24 mouse cellular contexts compared by ENCODE assay signal in the genomic region with DNA sequence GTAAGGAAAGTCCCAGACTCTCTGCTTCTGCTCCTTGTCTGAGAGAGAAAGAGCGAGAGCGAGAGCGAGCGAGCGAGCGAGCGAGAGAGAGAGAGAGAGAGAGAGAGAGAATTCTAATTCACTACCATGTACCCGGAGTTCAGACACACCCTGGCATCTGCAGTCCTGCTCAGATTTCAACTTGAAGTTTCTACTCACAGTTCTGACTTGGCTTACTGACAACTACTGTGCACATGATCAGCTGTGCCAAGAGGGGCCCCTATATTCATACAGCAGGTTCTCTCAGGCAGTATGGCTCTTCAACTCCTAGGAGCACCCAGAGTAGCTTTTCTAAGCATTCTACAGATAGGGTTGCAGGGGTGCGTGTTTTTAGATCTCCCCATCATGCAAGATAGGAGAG. TPM values are rescaled to one million over a fixed set of nuclear protein-coding genes. Genes with fewer than 3 reads are reported as not detected.
DNase-seq lines count a peak whose midpoint lies in the region; ATAC-seq and TF ChIP-seq lines count a peak whose summit lies in the region.
"Had no signal": no experiment of that assay in that cellular context is flagged by ENCODE, and none has a peak within 500 bp of the region (broad histone marks: within the 10 kb centered on the region; RNA-seq: fewer than 3 reads in every experiment).

No protein-coding gene starts in this region.

- 85% methylated on average over 9 of the region's 9 CpGs for WGBS in heart, embryonic 11.5 days (ENCODE audit: insufficient replicate concordance)
- 62% methylated on average over 9 of the region's 9 CpGs for WGBS in lung, embryonic 16.5 days
- 67% methylated on average over 9 of the region's 9 CpGs for WGBS in embryonic facial prominence, embryonic 15.5 days
- WGBS in midbrain, embryonic 10.5 days, result 84% methylated on average over 9 of the region's 9 CpGs

- no peaks in the 10 kb centered on the region for H3K79me2 ChIP-seq in myocyte (ENCODE audit: control insufficient read depth, insufficient read depth)

- no peak for ATAC-seq in heart, embryonic 11.5 days (replicated peaks; ENCODE audit: insufficient number of reproducible peaks, low FRiP score, low TSS enrichment)
- ATAC-seq in lung, embryonic 16.5 days (ENCODE audit: low read depth), result peak; percentile 69
- ATAC-seq in embryonic facial prominence, embryonic 15.5 days (ENCODE audit: insufficient number of reproducible peaks, low FRiP score, low TSS enrichment, low read depth), result 0 out of 2 replicates have a peak, but pooled peaks have one; percentile 16
- ATAC-seq: CD4-positive, CD25-positive, alpha-beta regulatory T cell, adult 4 months; forebrain, postnatal 0 days; inflammation-experienced regulatory T-cells, adult 6 months had no signal

- no peaks in the 10 kb centered on the region for H3K36me3 ChIP-seq in heart, embryonic 11.5 days (ENCODE audit: control insufficient read depth, insufficient read depth, low read length)
- H3K36me3 ChIP-seq in lung, embryonic 16.5 days (ENCODE audit: control insufficient read depth, insufficient read depth, low read length), result no peaks in the 10 kb centered on the region
- no peaks in the 10 kb centered on the region for H3K36me3 ChIP-seq in embryonic facial prominence, embryonic 15.5 days
- H3K36me3 ChIP-seq in myocyte (ENCODE audit: control insufficient read depth, insufficient read depth), result peaks cover 14% of the 10 kb centered on the region
- no peaks in the 10 kb centered on the region for H3K36me3 ChIP-seq in midbrain, embryonic 10.5 days
- H3K36me3 ChIP-seq: heart, embryonic 12.5 days; neural tube, embryonic 15.5 days; stomach, embryonic 15.5 days had no signal

- no peak overlapping the region for H3ac ChIP-seq in myocyte (ENCODE audit: control insufficient read depth, insufficient read length)

- TF ChIP-seq POLR2A in myocyte (IDR thresholded peaks at IDR 0.05; ENCODE audit: insufficient read length, low read depth), result no peak

- H3K27me3 ChIP-seq in heart, embryonic 11.5 days (ENCODE audit: control insufficient read depth, insufficient read depth, low read length), result no peaks in the 10 kb centered on the region
- H3K27me3 ChIP-seq in lung, embryonic 16.5 days (ENCODE audit: control insufficient read depth, insufficient read depth, low read depth, low read length), result no peaks in the 10 kb centered on the region
- no peaks in the 10 kb centered on the region for H3K27me3 ChIP-seq in embryonic facial prominence, embryonic 15.5 days
- no peaks in the 10 kb centered on the region for H3K27me3 ChIP-seq in myocyte (ENCODE audit: control insufficient read depth, insufficient read depth, insufficient read length)
- H3K27me3 ChIP-seq in midbrain, embryonic 10.5 days (ENCODE audit: low read depth, poor library complexity, severe bottlenecking), result peaks cover 19% of the 10 kb centered on the region
- H3K27me3 ChIP-seq: heart, embryonic 12.5 days; neural tube, embryonic 15.5 days; stomach, embryonic 15.5 days had no signal

- H3K4me3 ChIP-seq in heart, embryonic 11.5 days (ENCODE audit: low read depth, low read length), result no peak overlapping the region
- no peak overlapping the region for H3K4me3 ChIP-seq in lung, embryonic 16.5 days (ENCODE audit: low read length)
- no peak overlapping the region for H3K4me3 ChIP-seq in embryonic facial prominence, embryonic 15.5 days (replicated peaks)
- no peak overlapping the region for H3K4me3 ChIP-seq in myocyte
- no peak overlapping the region for H3K4me3 ChIP-seq in midbrain, embryonic 10.5 days
- H3K4me3 ChIP-seq: heart, embryonic 12.5 days; neural tube, embryonic 15.5 days; stomach, embryonic 15.5 days had no signal

- H3K4me1 ChIP-seq in heart, embryonic 11.5 days (ENCODE audit: control insufficient read depth, insufficient read depth, low read length), result peaks cover 9% of the 10 kb centered on the region
- H3K4me1 ChIP-seq in lung, embryonic 16.5 days (replicated peaks; ENCODE audit: control insufficient read depth, insufficient read depth, low read length), result peaks cover 18% of the 10 kb centered on the region
- peaks cover 17% of the 10 kb centered on the region for H3K4me1 ChIP-seq in embryonic facial prominence, embryonic 15.5 days
- 0 out of 2 replicates have a peak, but pooled peaks cover 2% of the 10 kb centered on the region for H3K4me1 ChIP-seq in midbrain, embryonic 10.5 days

- H3K4me2 ChIP-seq in heart, embryonic 11.5 days, result no peak overlapping the region
- no peak overlapping the region for H3K4me2 ChIP-seq in lung, embryonic 16.5 days (ENCODE audit: low read depth, low read length)
- peak overlapping the region; percentile 19; the same call in 1 of the 2 replicates for H3K4me2 ChIP-seq in embryonic facial prominence, embryonic 15.5 days (replicated peaks)
- H3K4me2 ChIP-seq in myocyte (ENCODE audit: low read depth), result peak overlapping the region; percentile 39
- H3K4me2 ChIP-seq: heart, embryonic 12.5 days; hindbrain, embryonic 14.5 days; midbrain, embryonic 11.5 days had no signal

- DNase-seq in heart, adult 8-10 months (ENCODE audit: low spot score), result no peak
- DNase-seq in lung, postnatal 25 days (ENCODE audit: low spot score), result no peak
- DNase-seq in layer of hippocampus, adult 11-12 months (ENCODE audit: low spot score), result no peak
- no peak for DNase-seq in midbrain, embryonic 10.5 days (ENCODE audit: low spot score)
- DNase-seq: adrenal gland, adult 8-10 months; cerebellum, adult 18-20 months; cerebellum, postnatal 14 days; forebrain, postnatal 0 days; heart, postnatal 14 days; kidney, adult 8-10 months; kidney, postnatal 10 days; right cerebral cortex, adult 18-20 months had no signal

- H3K27ac ChIP-seq in heart, embryonic 11.5 days (ENCODE audit: low read depth, low read length), result no peak overlapping the region
- no peak overlapping the region for H3K27ac ChIP-seq in lung, embryonic 16.5 days (ENCODE audit: low read length)
- H3K27ac ChIP-seq in embryonic facial prominence, embryonic 15.5 days (replicated peaks), result peak overlapping the region; percentile 63
- H3K27ac ChIP-seq in midbrain, embryonic 10.5 days (replicated peaks), result no peak overlapping the region
- H3K27ac ChIP-seq: hindbrain, embryonic 14.5 days; liver, embryonic 14.5 days; neural tube, embryonic 15.5 days; stomach, embryonic 15.5 days had no signal

- 0 out of 2 replicates have a peak overlapping the region, but pooled peaks have one; percentile 6 for H3K9ac ChIP-seq in heart, embryonic 11.5 days (ENCODE audit: low read depth, low read length)
- no peak overlapping the region for H3K9ac ChIP-seq in lung, embryonic 16.5 days (ENCODE audit: low read length)
- no peak overlapping the region for H3K9ac ChIP-seq in embryonic facial prominence, embryonic 15.5 days
- H3K9ac ChIP-seq: forebrain, postnatal 0 days; heart, embryonic 12.5 days; hindbrain, embryonic 14.5 days; liver, embryonic 14.5 days; neural tube, embryonic 15.5 days; stomach, embryonic 15.5 days had no signal

- no peaks in the 10 kb centered on the region for H3K9me3 ChIP-seq in heart, embryonic 11.5 days (replicated peaks; ENCODE audit: control insufficient read depth, low read length)
- H3K9me3 ChIP-seq in lung, embryonic 16.5 days (ENCODE audit: control insufficient read depth, low read length), result no peaks in the 10 kb centered on the region
- H3K9me3 ChIP-seq in embryonic facial prominence, embryonic 15.5 days (replicated peaks), result no peaks in the 10 kb centered on the region
- no peaks in the 10 kb centered on the region for H3K9me3 ChIP-seq in midbrain, embryonic 10.5 days (replicated peaks)
- H3K9me3 ChIP-seq: heart, embryonic 12.5 days; neural tube, embryonic 15.5 days; stomach, embryonic 15.5 days had no signal

TF ChIP-seq in myocyte, 11 proteins besides CTCF, POLR2A, EP300 and RAD21:
- TF ChIP-seq USF1 (IDR thresholded peaks at IDR 0.05; ENCODE audit: low read depth) (peak; percentile 36), MYOG (IDR thresholded peaks at IDR 0.05; ENCODE audit: control insufficient read depth in 1 of 3, insufficient read depth in 1 of 3, insufficient read length in 2 of 3, low read depth in 2 of 3) (peak in 1 of 3 experiments; percentile 11), TCF3 (IDR thresholded peaks at IDR 0.05; ENCODE audit: insufficient read length, low read depth) (no peak)

RNA-seq across cellular contexts. Expression of a gene that starts 12.8 kb away (rescaled TPM):
- polyA plus RNA-seq in heart, embryonic 11.5 days (2014; fragmentation: Nextera tagmentation; extraction: Ambion mirVana), result 0.15 and 0.23 TPM in 2 replicates
- not detected for total RNA-seq in heart, adult 8-10 months (2022)
- polyA plus RNA-seq in lung, embryonic 16.5 days (2015; fragmentation: Nextera tagmentation; extraction: Ambion mirVana), result 1.6 and 3.4 TPM in 2 replicates
- polyA plus RNA-seq in embryonic facial prominence, embryonic 15.5 days (2015; fragmentation: Nextera tagmentation; extraction: Ambion mirVana), result 63.7 and 71.1 TPM in 2 replicates
- 1,410 TPM for polyA plus RNA-seq in myocyte (2012; fragmentation: generic; extraction: Trizol)
- polyA plus RNA-seq in midbrain, embryonic 10.5 days (2016; fragmentation: Nextera tagmentation; extraction: Ambion mirVana), result not detected in 2 replicates
- total RNA-seq: forebrain, postnatal 0 days; heart, postnatal 14 days had no signal
- polyA plus RNA-seq: CD4-positive, CD25-positive, alpha-beta regulatory T cell, adult 4 months; inflammation-experienced regulatory T-cells, adult 6 months; liver, embryonic 14.5 days; midbrain, embryonic 11.5 days had no signal

RNA-seq across cellular contexts. Expression of a gene that starts 20.0 kb away (rescaled TPM):
- polyA plus RNA-seq in heart, embryonic 11.5 days (2014; fragmentation: Nextera tagmentation; extraction: Ambion mirVana), result 9.0 and 14.2 TPM in 2 replicates
- total RNA-seq in heart, adult 8-10 months (2022), result 1 to 10 TPM; 4.4 to 6.6 (median 5.1) TPM
- polyA plus RNA-seq in lung, embryonic 16.5 days (2015; fragmentation: Nextera tagmentation; extraction: Ambion mirVana), result 27.9 and 28.4 TPM in 2 replicates
- 3.8 and 5.0 TPM in 2 replicates for polyA plus RNA-seq in embryonic facial prominence, embryonic 15.5 days (2015; fragmentation: Nextera tagmentation; extraction: Ambion mirVana)
- polyA plus RNA-seq in myocyte (2012; fragmentation: generic; extraction: Trizol), result 17.6 TPM
- polyA plus RNA-seq in midbrain, embryonic 10.5 days (2016; fragmentation: Nextera tagmentation; extraction: Ambion mirVana), result 4.8 and 6.3 TPM in 2 replicates
- polyA plus RNA-seq: inflammation-experienced regulatory T-cells, adult 6 months had no signal

RNA-seq across cellular contexts. Expression of a gene that starts 31.4 kb away (rescaled TPM):
- 0.30 TPM in 1 of 2 replicates, not detected in the other for polyA plus RNA-seq in heart, embryonic 11.5 days (2014; fragmentation: Nextera tagmentation; extraction: Ambion mirVana)
- 1 to 10 TPM in 1 of 4 experiments, under 1 TPM in 3; 0.27 to 1.5 (median 0.56) TPM for total RNA-seq in heart, adult 8-10 months (2022)
- polyA plus RNA-seq in lung, embryonic 16.5 days (2015; fragmentation: Nextera tagmentation; extraction: Ambion mirVana), result 0.63 and 0.85 TPM in 2 replicates
- 0.91 and 1.1 TPM in 2 replicates for polyA plus RNA-seq in embryonic facial prominence, embryonic 15.5 days (2015; fragmentation: Nextera tagmentation; extraction: Ambion mirVana)
- polyA plus RNA-seq in myocyte (2012; fragmentation: generic; extraction: Trizol), result 102 TPM
- 3.1 and 4.4 TPM in 2 replicates for polyA plus RNA-seq in midbrain, embryonic 10.5 days (2016; fragmentation: Nextera tagmentation; extraction: Ambion mirVana)

RNA-seq across cellular contexts. Expression of a gene that starts 49.5 kb away (rescaled TPM):
- polyA plus RNA-seq in heart, embryonic 11.5 days (2014; fragmentation: Nextera tagmentation; extraction: Ambion mirVana), result 37.4 and 46.4 TPM in 2 replicates
- 10 to 100 TPM; 44.4 to 51.6 (median 48.5) TPM for total RNA-seq in heart, adult 8-10 months (2022)
- 52.3 and 57.1 TPM in 2 replicates for polyA plus RNA-seq in lung, embryonic 16.5 days (2015; fragmentation: Nextera tagmentation; extraction: Ambion mirVana)
- 72.7 and 82.7 TPM in 2 replicates for polyA plus RNA-seq in embryonic facial prominence, embryonic 15.5 days (2015; fragmentation: Nextera tagmentation; extraction: Ambion mirVana)
- 22.8 TPM for polyA plus RNA-seq in myocyte (2012; fragmentation: generic; extraction: Trizol)
- 90.7 and 117 TPM in 2 replicates for polyA plus RNA-seq in midbrain, embryonic 10.5 days (2016; fragmentation: Nextera tagmentation; extraction: Ambion mirVana)

Comparison
In these comparisons a context has a peak if more than half of its experiments do, and no peak if none do; other contexts are left out.
1. H3K4me2 ChIP-seq: peak in embryonic facial prominence, embryonic 15.5 days (single experiment) and myocyte (single experiment); none in heart, embryonic 11.5 days (single experiment) and lung, embryonic 16.5 days (single experiment).
2. RNA of a gene that starts 12.8 kb away (polyA plus RNA-seq): 1,410 TPM in myocyte (single experiment) and 63.7 to 71.1 TPM in embryonic facial prominence, embryonic 15.5 days; 1.6 to 3.4 TPM in lung, embryonic 16.5 days, 0.15 to 0.23 TPM in heart, embryonic 11.5 days and not detected in midbrain, embryonic 10.5 days; every median in the first group is over 10 times any median in the second.
3. RNA of a gene that starts 31.4 kb away (polyA plus RNA-seq): 102 TPM in myocyte (single experiment); 3.1 to 4.4 TPM in midbrain, embryonic 10.5 days, 0.91 to 1.1 TPM in embryonic facial prominence, embryonic 15.5 days, 0.63 to 0.85 TPM in lung, embryonic 16.5 days and 0.30 TPM in heart, embryonic 11.5 days; every median in the first group is over 10 times any median in the second.